Mouse (Mus musculus) ES-E14 (cell line): ENCODE results near the gene Gtf3c1.

Experiments used
- CHD2 ChIP-seq: IDR thresholded peaks from 2 replicates; pipeline ENCODE4 v1.6.1; 2014; ENCODE audit warnings: mild to moderate bottlenecking, low read depth, low read length, inconsistent platforms
- HCFC1 ChIP-seq: IDR thresholded peaks from 2 replicates; pipeline ENCODE4 v1.6.1; 2012; ENCODE audit warnings: low read length, inconsistent platforms, borderline replicate concordance; ENCODE audit not compliant: insufficient read depth
- ZC3H11A ChIP-seq: IDR thresholded peaks from 2 replicates; pipeline ENCODE4 v1.6.1; 2012; ENCODE audit warnings: low read depth, mild to moderate bottlenecking, inconsistent platforms, low read length, borderline replicate concordance
- ZNF384 ChIP-seq: IDR thresholded peaks from 2 replicates; pipeline ENCODE4 v1.6.1; 2012; ENCODE audit warnings: low read depth, low read length, inconsistent platforms

GRCm38 (mm10) chr7:125744774-125745173 lies 37.2 kb upstream of the Gtf3c1 start:
- TF ChIP-seq ZC3H11A (no peak), CHD2 (no peak), HCFC1 (no peak), ZNF384 (no peak)
